Mouse (Mus musculus) forebrain, embryonic 11.5 days (tissue): Measurements from ENCODE around the gene 2410015M20Rik. TPM values are rescaled to one million over a fixed set of nuclear protein-coding genes. Genes with fewer than 3 reads are reported as not detected.

Experiments
- ATAC-seq: fragments of 200-750 bp; cut with Nextera tagmentation; replicated peaks from 2 replicates; pipeline ENCODE4 v1.8.0; 2017; ENCODE audit warnings: moderate TSS enrichment; ENCODE audit not compliant: low FRiP score
- DNase-seq: peaks from one replicate; pipeline ENCODE4 v3.0.0-alpha.2; 2017; ENCODE audit warnings: low spot score
- H3K27ac ChIP-seq: fragments of 300-500 bp; sonication (generic); 2 replicates; pipeline ENCODE4 v1.5.1; 2014; ENCODE audit warnings: low read depth, low read length
- H3K27me3 ChIP-seq: fragments of 300-500 bp; sonication (generic); 2 replicates; pipeline ENCODE4 v1.6.1; 2014; ENCODE audit warnings: mild to moderate bottlenecking, low read length, mixed read lengths; ENCODE audit not compliant: control insufficient read depth, insufficient read depth
- H3K36me3 ChIP-seq: fragments of 300-500 bp; sonication (generic); 2 replicates; pipeline ENCODE4 v1.6.1; 2014; ENCODE audit warnings: mild to moderate bottlenecking, low read length, moderate library complexity, mixed read lengths; ENCODE audit not compliant: control insufficient read depth, insufficient read depth
- H3K4me1 ChIP-seq: fragments of 300-500 bp; sonication (generic); replicated peaks from 2 replicates; pipeline ENCODE4 v1.6.1; 2014; ENCODE audit warnings: low read length, mixed read lengths; ENCODE audit not compliant: control insufficient read depth, insufficient read depth
- H3K4me2 ChIP-seq: fragments of 300-500 bp; sonication (generic); 2 replicates; pipeline ENCODE4 v1.6.1; 2014; ENCODE audit warnings: low read depth, mild to moderate bottlenecking, low read length, moderate library complexity, mixed read lengths; ENCODE audit not compliant: severe bottlenecking
- H3K4me3 ChIP-seq: fragments of 300-500 bp; sonication (generic); 2 replicates; pipeline ENCODE4 v1.5.1; 2014; ENCODE audit warnings: low read depth, low read length
- H3K9ac ChIP-seq: fragments of 300-500 bp; sonication (generic); 2 replicates; pipeline ENCODE4 v1.6.1; 2014; ENCODE audit warnings: low read length
- H3K9me3 ChIP-seq: fragments of 300-500 bp; sonication (generic); 2 replicates; pipeline ENCODE4 v1.6.1; 2016; ENCODE audit warnings: low read length, mixed read lengths; ENCODE audit not compliant: control insufficient read depth
- WGBS: fragments of 180-500 bp; shearing (Covaris S2); extraction: QIAGEN DNeasy Blood & Tissue Kit; methylation state at CpG from one replicate; pipeline ENCODE4 v1.1.7; 2014; 5-methylcytosine and 5-hydroxymethylcytosine counted together
- polyA plus RNA-seq: library from polyadenylated mRNA; unstranded; fragments of >200 nt; fragmentation: Nextera tagmentation; extraction: Ambion mirVana; gene quantifications from 2 replicates; pipeline ENCODE4 v1.2.1, GENCODE M21; 2014

2410015M20Rik gene
- polyA plus RNA-seq = 171 and 183 TPM in 2 replicates

DNA sequence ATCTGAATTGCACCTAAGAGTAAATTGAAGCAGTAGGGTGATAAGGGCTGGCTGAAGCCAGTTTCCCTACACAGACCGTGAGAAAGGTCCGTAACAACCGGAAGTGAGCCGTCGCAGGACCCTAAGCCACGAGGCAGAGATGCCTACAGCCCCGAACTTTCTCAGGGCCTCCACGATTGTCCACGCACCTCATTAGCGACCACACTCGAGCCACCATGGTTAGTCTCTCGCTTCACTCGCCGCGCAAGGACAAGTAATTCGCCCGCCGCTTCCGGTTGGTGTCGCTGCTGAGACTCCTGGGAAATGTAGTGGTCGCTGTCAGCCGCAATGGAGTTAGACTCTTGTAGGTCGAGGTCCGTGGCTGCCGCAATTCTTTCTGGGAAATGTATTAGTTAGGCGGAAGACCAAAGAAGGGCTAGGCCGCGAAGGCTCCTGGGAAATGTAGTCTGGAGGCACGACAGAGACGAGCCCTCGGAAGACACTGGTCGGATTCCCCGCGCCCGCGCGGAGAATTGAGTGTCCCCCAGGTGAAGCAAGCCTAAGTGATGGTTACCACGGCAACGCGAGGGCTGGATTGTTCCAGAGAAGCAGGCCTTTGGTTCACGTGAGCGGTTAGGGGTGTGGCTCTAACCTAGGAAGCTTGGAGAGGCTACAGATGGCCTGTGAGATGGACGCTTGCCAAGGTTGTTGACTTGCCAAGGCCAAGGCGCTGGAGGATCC, at the start of gene 2410015M20Rik:
Gene 2410015M20Rik (minus strand): TSS at position 320 of the 720 bp plus-strand sequence.
- Histone ChIP-seq H3K36me3 (peaks cover 9% of the 10 kb centered on the region; the same call in 1 of the 2 replicates), H3K27ac (peak within 1 kb of the TSS; percentile 50; the same call in 1 of the 2 replicates), H3K27me3 (no peaks in the 10 kb centered on the region), H3K4me1 (peaks cover 15% of the 10 kb centered on the region), H3K4me2 (peak within 1 kb of the TSS; percentile 79), H3K4me3 (peak within 1 kb of the TSS; percentile 65), H3K9ac (peak within 1 kb of the TSS; percentile 79), H3K9me3 (no peaks in the 10 kb centered on the region)
- DNase-seq (peak; percentile 95), ATAC-seq (peak; percentile 86)
- WGBS = under 1% methylated on average over 44 of the region's 44 CpGs

DNA sequence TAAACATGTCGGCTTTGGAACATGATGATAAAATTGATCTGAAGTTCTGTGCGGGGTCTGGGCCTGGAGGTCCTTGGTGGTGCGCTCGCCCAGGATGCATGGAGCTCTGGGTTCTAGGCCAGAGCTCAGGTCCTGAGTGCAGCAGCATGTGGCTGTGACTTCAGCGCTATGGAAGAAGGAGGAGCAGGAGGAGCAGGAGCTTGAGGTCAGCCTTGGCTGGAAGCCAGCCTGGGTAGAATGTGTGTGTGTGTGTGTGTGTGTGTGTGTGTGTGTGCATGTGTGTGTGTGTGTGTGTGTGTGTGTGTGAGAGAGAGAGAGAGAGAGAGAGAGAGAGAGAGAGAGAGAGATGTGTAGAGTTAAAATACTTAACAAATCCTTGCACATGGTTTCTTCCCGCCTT, 46.6 kb upstream of the 2410015M20Rik start:
- DNase-seq = no peak
- no peak overlapping the region for H3K4me2 ChIP-seq
- H3K36me3 ChIP-seq = no peaks in the 10 kb centered on the region
- no peaks in the 10 kb centered on the region for H3K27me3 ChIP-seq
- H3K9ac ChIP-seq = no peak overlapping the region
- ATAC-seq = no peak
- no peaks in the 10 kb centered on the region for H3K4me1 ChIP-seq
- no peak overlapping the region for H3K27ac ChIP-seq
- 86% methylated on average over 6 of the region's 6 CpGs for WGBS
- no peak overlapping the region for H3K4me3 ChIP-seq
- H3K9me3 ChIP-seq = no peaks in the 10 kb centered on the region

DNA sequence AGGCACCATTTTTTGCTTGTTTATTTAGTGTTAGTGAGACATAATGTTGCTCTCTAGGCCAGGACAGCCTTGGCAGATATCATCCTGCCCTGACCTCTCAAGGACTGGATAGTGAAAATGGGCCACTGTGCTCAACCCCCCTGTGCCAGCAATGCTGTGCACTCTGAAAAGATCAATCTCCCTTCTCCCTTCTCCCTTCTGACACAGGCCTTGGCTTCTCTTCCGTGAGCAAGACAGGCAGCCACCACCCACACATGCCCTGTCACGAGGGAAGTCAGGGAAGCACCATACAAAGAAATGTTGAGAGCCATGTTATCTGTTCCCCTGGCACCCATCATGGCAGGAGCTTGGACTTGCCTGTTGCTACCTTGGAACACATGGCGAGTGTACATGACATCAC, 45.7 kb upstream of the 2410015M20Rik start:
- Histone ChIP-seq H3K27me3 (no peaks in the 10 kb centered on the region), H3K4me3 (no peak overlapping the region), H3K27ac (no peak overlapping the region), H3K4me1 (no peaks in the 10 kb centered on the region), H3K4me2 (no peak overlapping the region), H3K9ac (no peak overlapping the region), H3K9me3 (no peaks in the 10 kb centered on the region), H3K36me3 (no peaks in the 10 kb centered on the region)
- ATAC-seq (no peak), DNase-seq (no peak)
- 87% methylated on average over 3 of the region's 3 CpGs for WGBS

DNA sequence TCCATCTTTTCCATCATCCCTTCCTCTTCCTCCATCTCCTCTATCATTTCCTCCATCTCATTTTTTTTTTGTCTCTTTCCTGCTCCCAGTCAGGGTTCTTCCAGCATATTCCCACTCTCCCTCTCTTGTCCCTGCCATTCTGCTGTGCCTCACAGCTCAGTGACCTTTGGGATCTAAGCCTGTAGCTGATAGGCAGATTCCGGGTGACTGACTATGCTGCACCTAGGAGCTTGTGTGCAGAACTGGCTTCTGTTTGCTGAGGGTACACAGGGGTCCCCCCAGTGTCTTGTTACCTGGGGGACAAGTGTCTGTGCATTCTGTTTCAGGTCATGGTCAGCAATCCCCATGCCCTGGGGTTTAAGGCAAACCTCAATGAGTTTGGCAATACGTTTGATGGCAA, 45.2 kb upstream of the 2410015M20Rik start:
- 84% methylated on average over 2 of the region's 2 CpGs for WGBS
- ATAC-seq (no peak), DNase-seq (no peak)
- no peaks in the 10 kb centered on the region for H3K4me1 ChIP-seq
- H3K9me3 ChIP-seq = no peaks in the 10 kb centered on the region
- no peak overlapping the region for H3K27ac ChIP-seq
- no peaks in the 10 kb centered on the region for H3K36me3 ChIP-seq
- H3K4me3 ChIP-seq = no peak overlapping the region
- H3K27me3 ChIP-seq = no peaks in the 10 kb centered on the region
- no peak overlapping the region for H3K9ac ChIP-seq
- no peak overlapping the region for H3K4me2 ChIP-seq

DNA sequence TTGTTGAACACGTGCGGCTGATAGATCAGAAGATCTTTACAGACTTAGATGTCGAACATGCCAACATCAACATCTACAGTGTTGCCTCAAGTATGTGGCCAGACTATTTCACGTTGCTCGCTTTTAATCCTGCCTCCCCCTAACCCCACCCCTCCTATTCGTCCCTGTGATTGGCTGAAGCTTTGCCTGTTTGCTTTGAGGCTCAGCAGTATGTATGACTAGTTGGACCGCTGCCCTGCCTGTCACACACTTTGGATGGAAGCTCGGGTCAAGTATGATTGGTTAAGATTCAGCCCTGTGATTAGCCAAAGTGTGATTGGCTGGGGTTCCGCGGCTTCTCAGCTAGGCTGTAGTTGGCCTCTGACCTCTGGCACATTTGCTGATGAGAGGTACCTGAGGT, 42.2 kb upstream of the 2410015M20Rik start:
- no peaks in the 10 kb centered on the region for H3K27me3 ChIP-seq
- H3K4me2 ChIP-seq = no peak overlapping the region
- no peaks in the 10 kb centered on the region for H3K9me3 ChIP-seq
- no peak overlapping the region for H3K9ac ChIP-seq
- H3K36me3 ChIP-seq = no peaks in the 10 kb centered on the region
- no peaks in the 10 kb centered on the region for H3K4me1 ChIP-seq
- ATAC-seq = no peak
- H3K27ac ChIP-seq = no peak overlapping the region
- no peak overlapping the region for H3K4me3 ChIP-seq
- 43% methylated on average over 10 of the region's 10 CpGs for WGBS
- no peak for DNase-seq

DNA sequence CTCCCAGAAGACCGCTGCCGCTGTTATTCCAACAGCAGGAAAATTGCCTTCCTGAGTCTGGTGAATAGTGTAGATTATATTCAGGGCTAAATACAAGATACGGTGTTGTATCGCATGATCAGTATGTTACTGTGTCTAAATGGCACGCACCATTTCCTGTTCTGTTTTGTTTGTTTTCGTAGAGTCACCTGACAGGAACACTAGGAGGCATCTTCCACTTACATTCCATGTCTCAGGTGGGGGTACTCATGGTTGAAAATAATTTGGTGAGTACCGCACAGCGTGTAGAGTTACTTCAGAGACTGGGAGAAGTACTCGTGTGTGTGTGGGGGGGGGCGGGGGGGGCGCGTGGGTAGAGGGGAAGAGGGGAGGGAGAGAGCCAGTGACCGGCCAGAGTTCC, 38.0 kb upstream of the 2410015M20Rik start:
- Histone ChIP-seq H3K9me3 (no peaks in the 10 kb centered on the region), H3K36me3 (no peaks in the 10 kb centered on the region), H3K4me1 (no peaks in the 10 kb centered on the region), H3K4me3 (no peak overlapping the region), H3K4me2 (no peak overlapping the region), H3K27me3 (no peaks in the 10 kb centered on the region), H3K27ac (no peak overlapping the region), H3K9ac (no peak overlapping the region)
- no peak for DNase-seq
- ATAC-seq = no peak
- WGBS = 82% methylated on average over 10 of the region's 13 CpGs

DNA sequence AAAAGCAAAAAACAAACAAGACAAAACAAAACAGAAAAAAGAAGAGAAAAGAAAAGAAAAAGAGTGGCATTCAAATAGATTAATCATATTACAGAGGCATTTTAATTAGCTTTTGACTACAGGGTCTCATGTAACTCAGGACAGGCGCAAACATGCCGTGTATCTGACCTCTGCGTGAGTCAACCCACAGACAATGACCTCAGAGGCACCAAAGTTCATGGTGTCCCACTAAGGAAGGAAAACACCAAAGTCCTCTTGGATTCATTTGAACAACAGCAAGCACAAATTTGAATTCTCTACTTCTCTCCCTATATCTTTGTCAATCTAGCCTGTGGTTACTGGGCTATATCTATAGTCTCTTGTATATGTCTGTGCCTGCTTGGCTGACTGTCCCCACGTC, 33.7 kb upstream of the 2410015M20Rik start:
- no peak overlapping the region for H3K9ac ChIP-seq
- H3K36me3 ChIP-seq = no peaks in the 10 kb centered on the region
- H3K4me1 ChIP-seq = no peaks in the 10 kb centered on the region
- H3K27me3 ChIP-seq = no peaks in the 10 kb centered on the region
- no peak overlapping the region for H3K4me2 ChIP-seq
- no peak overlapping the region for H3K27ac ChIP-seq
- no peak overlapping the region for H3K4me3 ChIP-seq
- ATAC-seq (no peak), DNase-seq (no peak)
- no peaks in the 10 kb centered on the region for H3K9me3 ChIP-seq
- WGBS = 82% methylated on average over 4 of the region's 4 CpGs

DNA sequence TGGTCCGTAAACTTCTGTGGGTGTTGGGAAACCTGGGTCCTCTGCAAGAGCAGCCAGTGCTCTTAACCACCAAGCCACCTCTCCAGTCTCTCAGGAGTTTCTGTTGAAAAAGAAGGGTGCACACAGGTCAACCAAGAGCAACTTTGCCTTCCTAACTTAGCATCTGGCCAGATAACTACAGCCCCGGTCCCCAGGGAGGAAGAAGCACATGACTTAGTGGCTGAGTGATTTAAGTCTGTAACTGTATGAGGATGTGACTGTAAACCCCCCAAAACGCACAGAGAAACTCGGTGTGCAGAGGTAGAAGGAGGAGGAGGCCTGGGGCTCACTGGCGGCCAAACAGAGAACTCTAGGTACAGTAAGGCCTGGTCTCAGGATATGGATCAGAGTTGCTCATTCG, 24.5 kb upstream of the 2410015M20Rik start:
- H3K4me1 ChIP-seq = no peaks in the 10 kb centered on the region
- 85% methylated on average over 6 of the region's 6 CpGs for WGBS
- no peak overlapping the region for H3K9ac ChIP-seq
- no peak overlapping the region for H3K4me2 ChIP-seq
- no peaks in the 10 kb centered on the region for H3K27me3 ChIP-seq
- H3K9me3 ChIP-seq = no peaks in the 10 kb centered on the region
- no peak overlapping the region for H3K4me3 ChIP-seq
- ATAC-seq (no peak), DNase-seq (no peak)
- H3K36me3 ChIP-seq = no peaks in the 10 kb centered on the region
- no peak overlapping the region for H3K27ac ChIP-seq

DNA sequence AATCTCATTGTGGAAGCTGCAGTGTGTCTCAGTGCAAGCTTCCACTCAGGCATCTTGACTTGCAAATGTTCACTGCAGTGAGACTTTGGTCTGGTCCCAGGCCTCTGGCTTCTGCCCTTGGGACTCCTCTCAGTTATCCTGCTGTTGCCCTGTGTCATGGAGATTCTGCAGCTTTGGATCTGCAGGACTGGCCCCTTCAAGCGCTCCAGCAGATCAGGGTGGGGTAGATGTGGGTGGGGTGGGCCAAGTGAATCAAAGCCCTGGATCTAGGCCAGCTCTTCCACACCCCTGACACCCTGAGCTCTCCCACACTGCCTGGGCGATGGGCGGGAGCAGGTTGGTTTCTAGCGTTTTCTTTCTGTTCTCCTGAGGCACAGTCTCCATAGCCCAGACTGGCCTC, 22.2 kb upstream of the 2410015M20Rik start:
- peaks cover 5% of the 10 kb centered on the region; the same call in 1 of the 2 replicates for H3K4me1 ChIP-seq
- 60% methylated on average over 4 of the region's 4 CpGs for WGBS
- H3K27ac ChIP-seq = no peak overlapping the region
- H3K4me2 ChIP-seq = no peak overlapping the region
- H3K27me3 ChIP-seq = no peaks in the 10 kb centered on the region; the same call in 1 of the 2 replicates
- no peak for ATAC-seq
- H3K9me3 ChIP-seq = no peaks in the 10 kb centered on the region
- no peak overlapping the region for H3K9ac ChIP-seq
- H3K4me3 ChIP-seq = no peak overlapping the region
- no peak for DNase-seq
- no peaks in the 10 kb centered on the region for H3K36me3 ChIP-seq
